Mouse (Mus musculus): ENCODE measurements around the gene Ggnbp2. TPM values are rescaled to one million over a fixed set of nuclear protein-coding genes. Genes with fewer than 3 reads are reported as not detected.

Gene Ggnbp2
- polyA plus RNA-seq, 1 experiment from 2014 or later = 64.2 TPM

- H3K9me3 ChIP-seq (ENCODE audit: low read depth, low read length) = no peaks in the 10 kb centered on the region
- DNase-seq (peak; percentile 69), ATAC-seq (ENCODE audit: insufficient read depth) (no peak; the same call in 1 of the 2 replicates)
- no peak for TF ChIP-seq CTCF (IDR thresholded peaks at IDR 0.05; ENCODE audit: low read depth)
- WGBS = under 1% methylated on average over 10 of the region's 10 CpGs
- no peaks in the 10 kb centered on the region for H3K27me3 ChIP-seq (ENCODE audit: insufficient read depth, low read length)
- no peaks in the 10 kb centered on the region for H3K4me1 ChIP-seq (ENCODE audit: insufficient read depth)
- peak overlapping the region; percentile 93 for H3K9ac ChIP-seq
- H3K4me3 ChIP-seq (ENCODE audit: low read depth, low read length) = peak overlapping the region; percentile 92
- peak overlapping the region; percentile 82 for H3K4me2 ChIP-seq
- H3K36me3 ChIP-seq (ENCODE audit: insufficient read depth) = peaks cover 3% of the 10 kb centered on the region; the same call in 1 of the 2 replicates
- peak overlapping the region; percentile 98 for H3K27ac ChIP-seq (ENCODE audit: low read depth)
Measured at GRCm38 (mm10) chr11:84871046-84871445, 429 bp upstream of the Ggnbp2 start.

DNA sequence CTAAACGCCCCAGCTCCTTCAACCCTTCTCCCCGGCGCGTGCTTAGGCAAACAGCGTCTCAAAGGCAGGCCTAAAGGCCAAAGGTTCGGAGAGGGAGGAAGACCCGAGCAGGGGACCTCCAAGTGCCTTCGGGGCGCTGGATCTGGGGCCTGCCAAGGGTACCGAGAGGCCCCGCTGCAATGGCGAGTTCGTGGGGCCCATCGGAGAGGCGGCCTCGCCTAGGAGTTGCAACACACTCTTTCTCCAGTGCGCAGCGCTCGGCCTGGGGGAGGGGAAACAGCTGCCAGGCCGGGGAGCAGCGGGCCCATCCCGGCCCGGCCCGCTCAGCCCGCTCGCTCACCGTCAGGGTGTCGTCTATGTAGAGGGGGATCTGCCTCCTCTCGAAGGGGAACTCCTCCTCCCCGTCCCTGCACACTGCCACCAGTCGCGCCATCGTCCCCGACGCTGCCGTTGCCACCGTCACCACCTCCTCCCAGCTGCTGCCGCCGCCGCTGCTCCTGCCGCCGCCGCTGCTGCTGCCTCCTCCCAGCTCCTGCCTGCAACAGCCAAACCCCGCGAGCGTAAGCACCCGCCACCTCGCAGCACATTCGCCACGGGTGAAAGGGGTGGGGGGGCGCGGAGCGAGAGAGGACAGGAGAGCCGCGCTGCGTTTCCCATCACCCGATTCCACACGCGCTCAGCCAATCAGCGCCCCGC, 932 bp downstream of the Ggnbp2 start:
- peak overlapping the region; percentile 94 for H3K9ac ChIP-seq
- peak overlapping the region; percentile 93 for H3K4me2 ChIP-seq
- H3K4me1 ChIP-seq (ENCODE audit: insufficient read depth) = no peaks in the 10 kb centered on the region
- ATAC-seq (ENCODE audit: insufficient read depth) = peak; percentile 83
- peaks cover 11% of the 10 kb centered on the region for H3K36me3 ChIP-seq (ENCODE audit: insufficient read depth)
- peak overlapping the region; percentile 98 for H3K27ac ChIP-seq (ENCODE audit: low read depth)
- H3K4me3 ChIP-seq (ENCODE audit: low read depth, low read length) = peak overlapping the region; percentile 92
- no peak for TF ChIP-seq CTCF (IDR thresholded peaks at IDR 0.05; ENCODE audit: low read depth)
- H3K9me3 ChIP-seq (ENCODE audit: low read depth, low read length) = no peaks in the 10 kb centered on the region
- H3K27me3 ChIP-seq (ENCODE audit: insufficient read depth, low read length) = no peaks in the 10 kb centered on the region
- under 1% methylated on average over 60 of the region's 61 CpGs for WGBS
- peak; percentile 95 for DNase-seq

DNA sequence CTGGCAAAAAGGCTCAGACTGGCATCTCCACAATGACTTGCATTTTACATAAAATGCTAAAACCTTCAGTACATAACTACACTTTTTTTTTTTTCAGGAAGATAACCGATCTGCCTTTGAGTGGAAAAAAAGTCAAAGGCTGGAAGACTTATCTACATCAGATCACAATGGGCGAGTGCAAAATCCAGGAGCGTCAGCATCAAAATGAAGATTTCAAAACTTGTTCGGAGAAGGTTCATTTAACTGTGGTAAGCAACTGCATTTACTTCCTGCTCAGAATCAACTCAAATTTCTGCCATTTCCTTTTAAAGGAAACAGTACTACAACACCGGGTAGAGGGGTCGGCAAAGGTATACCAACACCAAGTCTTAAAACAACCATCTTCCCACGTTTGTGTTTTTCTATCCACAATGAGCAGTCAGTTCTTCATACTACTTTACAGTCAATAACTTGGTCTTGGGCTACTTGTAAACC, 1.8 kb downstream of the Ggnbp2 start:
- 5% methylated on average over 7 of the region's 7 CpGs for WGBS
- Histone ChIP-seq H3K4me3 (ENCODE audit: low read depth, low read length) (peak overlapping the region; percentile 92), H3K9ac (peak overlapping the region; percentile 94), H3K27ac (ENCODE audit: low read depth) (peak overlapping the region; percentile 98), H3K27me3 (ENCODE audit: insufficient read depth, low read length) (no peaks in the 10 kb centered on the region), H3K36me3 (ENCODE audit: insufficient read depth) (peaks cover 18% of the 10 kb centered on the region), H3K4me1 (ENCODE audit: insufficient read depth) (no peaks in the 10 kb centered on the region), H3K9me3 (ENCODE audit: low read depth, low read length) (no peaks in the 10 kb centered on the region), H3K4me2 (peak overlapping the region; percentile 93)
- ATAC-seq (ENCODE audit: insufficient read depth) (no peak), DNase-seq (peak; percentile 17)
- no peak for TF ChIP-seq CTCF (IDR thresholded peaks at IDR 0.05; ENCODE audit: low read depth)

GRCm38 (mm10) chr11:84867586-84867985, 3.0 kb downstream of the Ggnbp2 start:
- TF ChIP-seq CTCF (IDR thresholded peaks at IDR 0.05; ENCODE audit: low read depth) = no peak
- ATAC-seq (ENCODE audit: insufficient read depth) (no peak), DNase-seq (no peak)
- Histone ChIP-seq H3K36me3 (ENCODE audit: insufficient read depth) (peaks cover 24% of the 10 kb centered on the region), H3K27me3 (ENCODE audit: insufficient read depth, low read length) (no peaks in the 10 kb centered on the region), H3K9ac (no peak overlapping the region), H3K9me3 (ENCODE audit: low read depth, low read length) (no peaks in the 10 kb centered on the region), H3K4me2 (peak overlapping the region; percentile 35), H3K4me3 (ENCODE audit: low read depth, low read length) (no peak overlapping the region), H3K4me1 (ENCODE audit: insufficient read depth) (no peaks in the 10 kb centered on the region), H3K27ac (ENCODE audit: low read depth) (no peak overlapping the region)
- WGBS = 75% methylated on average over 2 of the region's 2 CpGs

- Histone ChIP-seq H3K36me3 (ENCODE audit: insufficient read depth) (peaks cover 41% of the 10 kb centered on the region), H3K27me3 (ENCODE audit: insufficient read depth, low read length) (no peaks in the 10 kb centered on the region), H3K27ac (ENCODE audit: low read depth) (no peak overlapping the region), H3K9ac (no peak overlapping the region), H3K4me1 (ENCODE audit: insufficient read depth) (no peaks in the 10 kb centered on the region), H3K4me2 (no peak overlapping the region), H3K4me3 (ENCODE audit: low read depth, low read length) (no peak overlapping the region), H3K9me3 (ENCODE audit: low read depth, low read length) (no peaks in the 10 kb centered on the region)
- ATAC-seq (ENCODE audit: insufficient read depth) (no peak), DNase-seq (no peak)
- no peak for TF ChIP-seq CTCF (IDR thresholded peaks at IDR 0.05; ENCODE audit: low read depth)
- 43% methylated on average over 2 of the region's 2 CpGs for whole genome bisulfite sequencing
Measured at GRCm38 (mm10) chr11:84865268-84865667, 5.3 kb downstream of the Ggnbp2 start.

- Histone ChIP-seq H3K9ac (no peak overlapping the region), H3K9me3 (ENCODE audit: low read depth, low read length) (no peaks in the 10 kb centered on the region), H3K36me3 (ENCODE audit: insufficient read depth) (peaks cover 78% of the 10 kb centered on the region), H3K27ac (ENCODE audit: low read depth) (no peak overlapping the region), H3K4me1 (ENCODE audit: insufficient read depth) (no peaks in the 10 kb centered on the region), H3K4me3 (ENCODE audit: low read depth, low read length) (no peak overlapping the region), H3K4me2 (no peak overlapping the region), H3K27me3 (ENCODE audit: insufficient read depth, low read length) (no peaks in the 10 kb centered on the region)
- DNase-seq (no peak), ATAC-seq (ENCODE audit: insufficient read depth) (no peak)
- TF ChIP-seq CTCF (IDR thresholded peaks at IDR 0.05; ENCODE audit: low read depth) = no peak
- WGBS = 91% methylated on average over 6 of the region's 6 CpGs
Measured at GRCm38 (mm10) chr11:84855285-84855684, 15.3 kb downstream of the Ggnbp2 start.

GRCm38 (mm10) chr11:84847475-84848090, 23.0 kb downstream of the Ggnbp2 start:
- Histone ChIP-seq H3K4me1 (ENCODE audit: insufficient read depth) (no peaks in the 10 kb centered on the region), H3K36me3 (ENCODE audit: insufficient read depth) (peaks cover 50% of the 10 kb centered on the region), H3K27me3 (ENCODE audit: insufficient read depth, low read length) (no peaks in the 10 kb centered on the region), H3K9ac (no peak overlapping the region), H3K9me3 (ENCODE audit: low read depth, low read length) (no peaks in the 10 kb centered on the region), H3K4me3 (ENCODE audit: low read depth, low read length) (no peak overlapping the region), H3K27ac (ENCODE audit: low read depth) (no peak overlapping the region), H3K4me2 (no peak overlapping the region)
- no peak for TF ChIP-seq CTCF (IDR thresholded peaks at IDR 0.05; ENCODE audit: low read depth)
- DNase-seq (no peak), ATAC-seq (ENCODE audit: insufficient read depth) (no peak)
- 79% methylated on average over 7 of the region's 7 CpGs for WGBS
